Mouse (Mus musculus): ENCODE measurements at regions not wholly inside any gene's neighbourhood (a gene's known extent, or its start where the extent isn't known, plus 50 kb on each side); places are given as distances from the start of the nearest gene placed in this dataset.

DNA sequence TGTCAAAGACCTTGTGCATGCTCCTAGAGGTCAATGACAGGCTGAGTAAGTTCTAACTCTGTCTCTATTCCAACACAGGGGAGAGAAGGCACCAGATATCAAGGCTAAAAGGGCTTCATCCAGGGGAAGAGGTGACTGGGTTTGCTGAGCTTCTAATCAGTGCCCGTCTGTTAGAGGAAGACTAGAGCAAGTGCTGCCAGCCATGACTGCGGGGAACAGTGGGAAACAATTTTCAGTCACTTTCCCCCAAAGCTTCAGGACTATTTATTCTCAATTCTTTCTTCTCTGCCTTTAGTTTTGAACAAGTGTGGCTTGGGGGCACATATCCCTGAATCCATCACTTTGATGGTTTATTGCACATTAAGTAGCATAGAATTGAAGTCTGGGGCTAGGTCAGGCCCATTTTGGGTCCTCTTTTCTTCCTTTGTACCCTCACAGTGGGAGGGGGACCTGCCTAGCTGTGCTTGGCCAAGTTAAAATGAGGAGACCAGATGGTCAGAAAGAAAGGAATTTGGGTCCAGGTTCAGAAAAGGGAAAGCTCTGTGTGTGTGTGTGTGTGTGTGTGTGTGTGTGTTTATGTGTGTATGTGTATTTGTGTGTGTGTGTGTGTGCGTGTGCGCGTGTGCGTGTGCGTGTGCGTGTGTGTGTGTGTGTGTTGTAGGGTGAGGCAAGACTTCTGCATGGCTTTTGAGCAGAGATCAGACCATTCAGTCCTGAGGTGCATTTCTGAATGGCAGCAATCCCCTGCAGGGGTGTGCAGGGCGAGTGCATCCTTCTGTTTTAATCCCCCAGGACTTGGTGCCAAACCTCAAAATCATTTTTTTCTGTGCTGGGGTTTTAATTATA, 337.2 kb downstream of the 1500009L16Rik start:
- H3K27ac ChIP-seq (replicated peaks; ENCODE audit: low read depth, low read length), result no peak overlapping the region

DNA sequence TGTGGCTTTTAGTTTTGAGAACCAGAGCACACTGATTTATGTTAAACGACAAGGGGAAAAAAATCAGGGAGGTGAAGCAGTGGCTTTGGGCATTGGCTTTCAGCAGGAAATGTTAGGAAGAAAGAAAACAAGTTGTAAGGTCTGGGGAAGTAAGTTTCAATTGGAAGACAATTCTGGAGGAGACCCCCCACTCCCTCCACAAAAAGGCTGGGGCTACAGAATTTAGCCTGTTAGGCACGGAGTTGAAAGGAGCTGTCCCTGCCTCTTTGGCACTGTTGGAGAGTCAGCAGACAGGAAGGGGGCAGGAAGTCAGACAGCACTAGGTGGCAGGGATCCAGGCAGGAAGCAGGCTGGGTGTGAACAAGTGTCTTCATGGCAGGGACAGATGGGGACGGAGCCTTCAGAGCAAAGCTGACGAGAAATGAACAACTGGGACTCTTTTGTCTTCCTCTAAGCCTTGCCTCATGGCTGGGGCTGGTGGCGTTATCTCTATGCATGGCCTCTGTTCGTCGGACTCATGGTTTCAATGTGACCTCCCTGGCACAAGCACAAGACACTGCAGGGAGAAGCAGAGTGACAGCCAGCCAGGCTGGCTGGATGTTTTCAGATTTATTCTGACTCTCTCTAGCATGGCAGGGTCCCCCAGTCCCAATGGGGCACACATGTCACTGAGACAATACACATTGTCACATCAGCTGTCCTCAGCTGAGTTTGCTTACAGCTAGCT, 338.0 kb downstream of the 1500009L16Rik start:
- Histone ChIP-seq H3K4me3 (ENCODE audit: insufficient read depth, low read depth, low read length) (peak overlapping the region; percentile 42), H3K27ac (replicated peaks; ENCODE audit: low read depth, low read length) (peak overlapping the region; percentile 48)

More for the DNA sequence above, 337.2 kb downstream of the 1500009L16Rik start:
- H3K4me3 ChIP-seq (ENCODE audit: insufficient read depth, low read depth, low read length), result no peak overlapping the region
- H3K4me1 ChIP-seq (ENCODE audit: control insufficient read depth, insufficient read depth, insufficient read length, low read length), result peaks cover 28% of the 10 kb centered on the region

DNA sequence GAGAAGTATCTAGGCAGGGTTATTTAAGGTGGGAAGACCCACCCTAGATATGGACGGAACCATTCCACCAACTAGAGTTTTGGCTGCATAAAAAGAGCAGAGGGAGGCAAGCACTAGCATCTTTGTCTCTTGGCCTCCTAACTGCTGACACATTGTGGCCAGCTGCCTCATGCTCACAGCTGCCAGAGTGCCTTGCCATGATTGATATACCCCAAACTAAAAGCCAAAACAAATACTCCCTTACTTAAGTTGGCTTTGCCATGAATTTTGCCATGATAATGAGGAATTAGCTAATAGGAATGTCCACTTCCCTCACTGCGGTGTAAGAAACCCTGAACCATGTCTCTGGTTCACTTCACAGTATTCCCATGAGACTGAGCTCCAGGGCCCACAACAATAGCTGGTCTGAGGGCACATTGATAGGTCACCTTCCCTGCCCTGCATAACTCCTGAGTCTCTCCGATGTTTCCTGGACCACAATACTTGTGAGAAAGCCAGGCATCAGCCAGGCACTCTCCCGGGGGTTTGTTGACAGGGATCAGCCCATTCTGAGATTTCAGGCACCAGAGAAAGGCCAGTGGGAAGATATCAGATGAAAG, 344.5 kb downstream of the 1500009L16Rik start:
- no peaks in the 10 kb centered on the region for H3K4me1 ChIP-seq (ENCODE audit: control insufficient read depth, insufficient read depth, insufficient read length, low read length)
- no peak overlapping the region for H3K27ac ChIP-seq (replicated peaks; ENCODE audit: low read depth, low read length)
- no peak overlapping the region for H3K4me3 ChIP-seq (ENCODE audit: insufficient read depth, low read depth, low read length)

More for the DNA sequence above, 338.0 kb downstream of the 1500009L16Rik start:
- peaks cover 22% of the 10 kb centered on the region for H3K4me1 ChIP-seq (ENCODE audit: control insufficient read depth, insufficient read depth, insufficient read length, low read length)

DNA sequence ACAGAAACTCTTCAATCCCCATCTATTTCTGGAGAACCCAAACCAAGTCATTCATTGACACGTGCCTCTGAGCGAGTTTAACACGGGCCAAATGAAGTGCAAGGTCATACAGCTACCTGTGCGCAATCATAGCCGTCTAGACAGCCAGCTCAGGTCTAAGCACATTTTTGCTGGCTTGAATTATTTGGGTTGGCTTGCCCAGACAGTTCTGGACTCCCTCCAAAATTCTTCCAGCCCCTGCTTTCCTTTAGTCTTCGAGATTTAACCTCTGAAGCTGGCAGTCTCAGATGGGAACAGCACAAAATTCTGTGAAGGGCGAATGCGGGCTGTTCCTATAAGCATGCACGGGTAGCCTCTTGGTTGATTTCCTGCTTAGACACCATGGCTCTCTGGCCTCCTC, 347.1 kb downstream of the 1500009L16Rik start:
- Histone ChIP-seq H3K4me1 (ENCODE audit: control insufficient read depth, insufficient read depth, insufficient read length, low read length) (no peaks in the 10 kb centered on the region), H3K4me3 (ENCODE audit: insufficient read depth, low read depth, low read length) (no peak overlapping the region), H3K27ac (replicated peaks; ENCODE audit: low read depth, low read length) (no peak overlapping the region)

DNA sequence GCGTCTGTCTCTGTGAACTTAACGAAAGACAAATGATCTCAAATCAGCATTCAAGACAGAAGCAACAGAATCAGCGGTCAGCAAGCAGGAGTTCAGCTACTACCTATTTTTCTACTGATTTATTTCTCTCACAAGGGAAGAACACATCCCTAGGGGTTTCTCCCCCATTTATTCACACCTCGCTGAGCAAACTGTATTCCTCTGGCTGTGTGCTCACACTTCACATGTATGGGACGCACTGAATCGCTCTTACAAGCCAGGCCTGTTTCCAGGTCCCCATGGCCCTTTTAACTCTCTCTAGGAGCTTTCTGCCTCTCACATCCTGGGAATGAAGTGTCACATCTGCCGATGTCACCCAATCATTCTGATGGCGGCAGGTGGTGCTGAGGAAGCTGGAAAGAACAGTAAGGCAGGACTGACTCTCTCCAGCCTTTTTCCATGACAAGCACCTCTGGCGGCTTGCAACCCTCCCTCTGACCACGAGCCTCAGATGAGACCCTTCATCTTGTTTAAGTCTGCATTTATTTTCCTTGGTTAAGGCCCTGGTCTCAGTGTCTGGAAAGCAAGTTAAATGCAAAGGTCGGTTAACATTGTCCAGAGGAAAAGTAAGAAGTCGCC, 350.3 kb downstream of the 1500009L16Rik start:
- no peaks in the 10 kb centered on the region for H3K4me1 ChIP-seq (ENCODE audit: control insufficient read depth, insufficient read depth, insufficient read length, low read length)
- no peak overlapping the region for H3K4me3 ChIP-seq (ENCODE audit: insufficient read depth, low read depth, low read length)
- H3K27ac ChIP-seq (replicated peaks; ENCODE audit: low read depth, low read length), result no peak overlapping the region

DNA sequence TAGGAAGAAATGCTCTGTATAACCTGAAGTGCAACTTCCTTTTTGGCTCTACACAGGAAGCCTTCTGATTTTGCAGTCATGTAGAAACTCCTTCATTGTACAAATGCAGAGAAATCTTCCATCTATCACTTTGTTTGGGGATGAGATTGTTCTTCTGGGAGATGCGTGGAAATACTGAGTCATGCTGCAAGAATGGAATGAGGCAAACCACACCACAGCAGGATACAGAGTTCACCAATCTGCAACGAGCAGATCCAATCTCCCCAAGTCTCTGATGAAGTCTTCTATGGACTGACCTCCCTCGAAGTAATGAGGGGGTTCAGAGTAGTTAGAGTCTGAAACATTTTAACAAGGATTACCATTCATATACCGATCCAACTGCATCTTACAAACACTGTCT, 352.9 kb downstream of the 1500009L16Rik start:
- Histone ChIP-seq H3K27ac (replicated peaks; ENCODE audit: low read depth, low read length) (no peak overlapping the region), H3K4me1 (ENCODE audit: control insufficient read depth, insufficient read depth, insufficient read length, low read length) (no peaks in the 10 kb centered on the region), H3K4me3 (ENCODE audit: insufficient read depth, low read depth, low read length) (no peak overlapping the region)

DNA sequence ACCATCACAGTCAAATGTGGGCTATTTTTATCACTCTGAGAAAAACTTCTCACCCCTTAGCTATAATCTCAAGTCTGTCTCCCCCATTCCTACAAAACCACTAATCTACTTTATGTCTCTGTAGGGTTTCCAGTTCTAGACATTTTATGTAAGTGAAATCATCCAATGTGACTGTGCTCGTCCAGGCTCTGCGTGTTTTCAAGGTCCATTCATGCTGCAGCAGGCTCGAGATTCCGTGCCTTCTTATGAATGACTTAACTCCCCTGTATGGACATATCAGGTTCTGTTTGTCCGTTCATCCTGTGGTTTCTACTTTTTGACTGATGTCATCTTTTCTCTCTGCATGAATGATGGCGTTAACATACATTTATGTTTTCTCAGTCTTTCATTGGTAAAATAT, 357.6 kb downstream of the 1500009L16Rik start:
- Histone ChIP-seq H3K4me3 (ENCODE audit: insufficient read depth, low read depth, low read length) (no peak overlapping the region), H3K27ac (replicated peaks; ENCODE audit: low read depth, low read length) (no peak overlapping the region), H3K4me1 (ENCODE audit: control insufficient read depth, insufficient read depth, insufficient read length, low read length) (no peaks in the 10 kb centered on the region)

DNA sequence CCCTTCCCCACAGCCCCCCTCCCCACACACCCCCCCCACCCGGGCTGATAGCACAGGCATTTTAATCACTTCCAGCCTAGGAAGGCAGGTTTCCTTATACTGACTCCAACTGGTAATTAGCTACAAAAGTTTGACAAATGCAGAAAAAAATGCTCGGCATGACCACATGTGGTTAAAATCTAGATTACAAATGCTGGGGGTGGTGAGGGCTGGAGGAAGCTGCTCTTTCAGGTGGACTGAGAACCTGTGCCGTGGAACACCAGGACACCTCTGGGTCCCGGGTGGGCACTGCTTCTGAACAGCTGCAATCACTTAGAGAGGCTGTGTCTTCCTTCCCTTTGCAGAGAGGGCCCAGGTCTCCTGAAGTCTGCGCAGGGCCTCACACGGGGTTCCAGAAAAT, 358.7 kb downstream of the Nuak1 start:
- H3K27ac ChIP-seq (replicated peaks; ENCODE audit: low read depth, low read length), result no peak overlapping the region
- H3K4me1 ChIP-seq (ENCODE audit: control insufficient read depth, insufficient read depth, insufficient read length, low read length), result no peaks in the 10 kb centered on the region
- H3K4me3 ChIP-seq (ENCODE audit: insufficient read depth, low read depth, low read length), result no peak overlapping the region

DNA sequence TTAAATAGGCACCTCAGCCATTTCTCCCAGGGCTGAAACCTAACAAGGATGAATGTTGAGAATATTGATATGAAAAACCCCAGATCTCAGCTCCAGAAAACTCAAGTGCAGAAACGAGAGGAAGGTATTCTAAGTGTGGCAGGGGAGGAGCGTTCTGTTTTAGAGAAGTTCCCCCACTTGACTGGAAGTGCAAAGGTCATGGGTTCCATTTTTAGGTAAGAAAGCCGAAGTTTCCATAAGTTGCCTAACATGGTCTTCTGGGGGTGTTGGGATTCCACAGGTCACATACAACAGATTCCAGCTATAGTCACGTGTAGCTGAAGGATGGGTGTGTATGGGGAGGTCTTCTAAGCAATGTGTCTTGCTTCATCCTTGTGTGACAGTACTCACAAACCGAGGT, 352.9 kb downstream of the Nuak1 start:
- no peak overlapping the region for H3K27ac ChIP-seq (replicated peaks; ENCODE audit: low read depth, low read length)
- no peak overlapping the region for H3K4me3 ChIP-seq (ENCODE audit: insufficient read depth, low read depth, low read length)
- no peaks in the 10 kb centered on the region for H3K4me1 ChIP-seq (ENCODE audit: control insufficient read depth, insufficient read depth, insufficient read length, low read length)

DNA sequence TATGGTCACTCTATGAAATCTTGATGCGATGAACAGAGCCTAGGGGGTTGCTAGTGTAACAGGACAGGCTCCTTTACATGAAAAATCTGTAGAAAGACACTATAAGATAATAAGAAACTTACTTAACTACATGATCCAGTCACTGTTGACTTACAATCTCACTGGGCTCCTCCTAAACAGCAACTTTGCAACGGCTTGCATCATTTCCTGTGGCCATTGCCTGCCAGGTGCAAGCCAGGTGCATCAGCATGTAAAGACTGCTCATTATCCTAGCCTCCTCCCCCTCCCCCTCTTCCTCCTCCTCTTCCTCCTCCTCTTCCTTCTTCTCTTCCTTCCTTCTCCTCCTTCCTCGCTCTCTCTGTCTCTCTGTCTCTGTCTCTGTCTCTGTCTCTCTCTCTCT, 352.5 kb downstream of the Nuak1 start:
- Histone ChIP-seq H3K27ac (replicated peaks; ENCODE audit: low read depth, low read length) (no peak overlapping the region), H3K4me1 (ENCODE audit: control insufficient read depth, insufficient read depth, insufficient read length, low read length) (no peaks in the 10 kb centered on the region), H3K4me3 (ENCODE audit: insufficient read depth, low read depth, low read length) (no peak overlapping the region)

DNA sequence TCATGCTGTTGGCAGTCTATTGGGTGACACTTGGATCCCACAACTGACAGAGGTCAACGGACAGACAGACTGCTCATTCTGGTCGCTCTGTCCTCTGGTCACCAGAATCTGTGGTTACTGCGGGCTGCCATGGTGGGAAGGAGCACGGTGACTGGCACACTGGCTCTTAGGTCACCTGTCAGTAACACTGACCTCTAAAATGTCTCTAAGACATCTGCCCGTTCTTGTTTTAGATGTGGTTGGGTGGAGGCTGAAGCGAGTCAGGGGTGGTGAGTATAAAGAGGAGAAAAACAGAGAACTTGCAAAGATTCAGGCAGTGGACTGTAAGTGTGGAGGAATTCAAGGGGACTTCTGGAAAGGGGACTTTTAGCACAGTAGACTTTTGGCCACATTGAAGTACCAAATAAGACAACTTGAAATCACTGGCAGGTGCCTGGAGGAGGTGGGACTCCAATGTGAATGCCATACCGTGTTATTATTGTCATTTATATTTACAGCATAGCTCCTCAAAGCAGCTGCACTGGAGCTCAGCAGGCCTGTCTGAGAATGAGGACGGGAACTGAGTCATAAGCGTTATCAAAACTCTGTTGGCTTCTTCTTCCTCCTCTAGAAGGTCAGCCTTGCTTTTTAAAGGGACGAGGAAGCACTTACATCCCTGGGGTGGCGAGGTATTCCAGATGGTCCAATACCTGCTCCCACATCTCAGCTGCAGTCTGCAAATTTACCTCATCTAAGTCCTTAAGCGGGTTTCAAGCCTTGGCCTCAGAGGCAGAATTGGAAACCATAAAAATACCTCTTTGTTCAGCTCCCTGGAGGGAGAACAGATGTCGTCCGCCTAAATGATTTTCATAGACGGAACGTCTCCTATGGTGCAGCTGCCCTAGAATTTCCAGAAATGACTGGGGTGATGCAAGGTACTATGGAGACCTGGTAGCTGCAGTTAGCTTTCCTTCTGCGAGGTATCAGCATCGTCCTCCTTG, 351.3 kb downstream of the Nuak1 start:
- Histone ChIP-seq H3K4me1 (ENCODE audit: control insufficient read depth, insufficient read depth, insufficient read length, low read length) (no peaks in the 10 kb centered on the region), H3K27ac (replicated peaks; ENCODE audit: low read depth, low read length) (no peak overlapping the region), H3K4me3 (ENCODE audit: insufficient read depth, low read depth, low read length) (no peak overlapping the region)

DNA sequence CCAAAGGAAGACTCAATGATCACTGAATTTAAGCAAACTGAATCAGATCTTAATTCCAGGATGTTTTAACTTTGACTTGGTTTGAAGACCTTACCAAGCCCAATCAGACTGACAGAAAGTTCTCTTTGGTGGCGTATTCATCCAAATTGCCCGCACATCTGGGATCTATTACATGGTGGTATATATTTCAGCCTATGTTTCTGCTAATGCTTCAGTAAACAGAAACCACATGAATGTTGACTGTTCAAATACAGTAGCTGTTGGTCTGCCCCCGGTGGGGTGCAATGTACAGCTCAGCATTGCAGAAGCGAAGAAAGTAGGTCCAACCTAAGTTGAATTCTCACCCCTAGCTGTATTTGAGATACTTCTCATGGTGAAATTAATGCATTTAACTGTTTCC, 346.5 kb downstream of the Nuak1 start:
- H3K4me3 ChIP-seq (ENCODE audit: insufficient read depth, low read depth, low read length), result no peak overlapping the region
- H3K4me1 ChIP-seq (ENCODE audit: control insufficient read depth, insufficient read depth, insufficient read length, low read length), result no peaks in the 10 kb centered on the region
- no peak overlapping the region for H3K27ac ChIP-seq (replicated peaks; ENCODE audit: low read depth, low read length)

DNA sequence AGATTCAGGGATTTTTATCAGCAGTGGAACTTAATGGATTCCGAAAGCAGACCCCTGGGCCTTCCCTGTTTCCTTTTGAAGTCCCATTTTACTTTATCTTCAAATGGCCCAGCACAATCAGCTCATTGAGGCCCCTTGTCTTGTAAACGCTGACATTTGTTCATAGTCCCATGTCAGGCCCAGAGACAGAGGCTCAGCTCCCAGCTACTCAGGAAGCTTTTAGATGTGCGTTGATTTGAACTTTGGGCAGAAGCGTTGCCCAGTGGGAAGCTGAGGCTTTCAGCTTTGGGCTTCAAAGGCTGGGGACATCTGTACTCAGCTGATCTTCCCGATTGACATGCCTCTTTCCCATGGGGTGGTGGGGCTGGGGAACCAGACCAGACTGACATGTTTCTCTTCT, 343.2 kb downstream of the Nuak1 start:
- Histone ChIP-seq H3K27ac (replicated peaks; ENCODE audit: low read depth, low read length) (no peak overlapping the region), H3K4me1 (ENCODE audit: control insufficient read depth, insufficient read depth, insufficient read length, low read length) (no peaks in the 10 kb centered on the region), H3K4me3 (ENCODE audit: insufficient read depth, low read depth, low read length) (no peak overlapping the region)

DNA sequence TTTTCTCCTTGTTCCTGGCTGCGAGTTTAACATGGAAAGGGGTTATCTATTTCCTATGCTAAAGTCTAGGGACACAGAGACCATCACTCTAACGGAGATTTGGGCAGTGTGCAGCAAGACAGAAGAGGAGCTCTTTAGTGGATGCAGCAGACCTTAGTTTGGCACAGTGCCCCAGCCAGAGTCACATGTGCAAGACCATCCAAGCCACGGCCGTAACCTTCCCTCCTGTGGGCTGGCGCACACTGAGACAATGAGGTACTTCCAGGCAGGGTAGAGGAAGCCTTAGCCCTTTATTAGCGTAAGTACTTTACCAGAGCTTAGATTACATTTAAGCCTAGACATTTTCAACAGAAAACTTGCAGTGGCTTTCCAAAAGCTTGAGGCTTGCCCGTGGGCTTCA, 336.4 kb downstream of the Nuak1 start:
- no peak overlapping the region for H3K27ac ChIP-seq (replicated peaks; ENCODE audit: low read depth, low read length)
- H3K4me1 ChIP-seq (ENCODE audit: control insufficient read depth, insufficient read depth, insufficient read length, low read length), result peaks cover 4% of the 10 kb centered on the region; the same call in 1 of the 2 replicates

More for the DNA sequence above, 336.4 kb downstream of the Nuak1 start:
- H3K4me3 ChIP-seq (ENCODE audit: insufficient read depth, low read depth, low read length), result no peak overlapping the region

Measured in brown adipose tissue, adult 24 weeks (tissue).